Mouse (Mus musculus) limb, embryonic 12.5 days (tissue): ENCODE results near the gene Gm20458. TPM values are rescaled to one million over a fixed set of nuclear protein-coding genes. Genes with fewer than 3 reads are reported as not detected.

Experiments used
- ATAC-seq: fragments of 200-750 bp; cut with Nextera tagmentation; 2 replicates; pipeline ENCODE4 v1.8.0; 2017; ENCODE audit warnings: low read depth, moderate TSS enrichment; ENCODE audit not compliant: insufficient number of reproducible peaks, insufficient read depth, low FRiP score, low TSS enrichment
- H3K27ac ChIP-seq: fragments of 300-500 bp; sonication (generic); 2 replicates; pipeline ENCODE4 v1.5.1; 2016; ENCODE audit warnings: mild to moderate bottlenecking, moderate library complexity
- H3K27me3 ChIP-seq: fragments of 300-500 bp; sonication (generic); 2 replicates; pipeline ENCODE4 v1.6.1; 2016; ENCODE audit warnings: mild to moderate bottlenecking, moderate library complexity
- H3K36me3 ChIP-seq: fragments of 300-500 bp; sonication (generic); 2 replicates; pipeline ENCODE4 v1.6.1; 2016; ENCODE audit warnings: mild to moderate bottlenecking, moderate library complexity
- H3K4me1 ChIP-seq: fragments of 300-500 bp; sonication (generic); replicated peaks from 2 replicates; pipeline ENCODE4 v1.6.1; 2016
- H3K4me2 ChIP-seq: fragments of 300-500 bp; sonication (generic); 2 replicates; pipeline ENCODE4 v1.6.1; 2016; ENCODE audit warnings: mild to moderate bottlenecking, moderate library complexity
- H3K4me3 ChIP-seq: fragments of 300-500 bp; sonication (generic); replicated peaks from 2 replicates; pipeline ENCODE4 v1.5.1; 2016; ENCODE audit warnings: mild to moderate bottlenecking
- H3K9ac ChIP-seq: fragments of 300-500 bp; sonication (generic); replicated peaks from 2 replicates; pipeline ENCODE4 v1.6.1; 2016; ENCODE audit warnings: mild to moderate bottlenecking, moderate library complexity
- H3K9me3 ChIP-seq: fragments of 300-500 bp; sonication (generic); 2 replicates; pipeline ENCODE4 v1.6.1; 2016; ENCODE audit warnings: mild to moderate bottlenecking, moderate library complexity
- WGBS: fragments of 180-500 bp; shearing (Covaris S2); methylation state at CpG from one replicate; pipeline ENCODE4 v1.1.7; 2016; 5-methylcytosine and 5-hydroxymethylcytosine counted together
- polyA plus RNA-seq: library from polyadenylated mRNA; unstranded; fragments of >200 nt; fragmentation: Nextera tagmentation; extraction: Ambion mirVana; gene quantifications from 2 replicates; pipeline ENCODE4 v1.2.1, GENCODE M21; 2016

The Gm20458 gene
- polyA plus RNA-seq, 1 experiment from 2014 or later = 2.3 TPM

- Histone ChIP-seq H3K36me3 (no peaks in the 10 kb centered on the region), H3K27me3 (peaks cover 3% of the 10 kb centered on the region; the same call in 1 of the 2 replicates), H3K4me2 (no peak overlapping the region), H3K9ac (no peak overlapping the region), H3K9me3 (peaks cover 6% of the 10 kb centered on the region; the same call in 1 of the 2 replicates), H3K4me3 (no peak overlapping the region), H3K4me1 (peaks cover 29% of the 10 kb centered on the region), H3K27ac (peak overlapping the region; percentile 84)
- WGBS = 37% methylated on average over 11 of the region's 11 CpGs
- ATAC-seq = peak; percentile 38; the same call in 1 of the 2 replicates
Observed at GRCm38 (mm10) chr2:164518266-164519170, 57.8 kb downstream of the Gm20458 start.

DNA sequence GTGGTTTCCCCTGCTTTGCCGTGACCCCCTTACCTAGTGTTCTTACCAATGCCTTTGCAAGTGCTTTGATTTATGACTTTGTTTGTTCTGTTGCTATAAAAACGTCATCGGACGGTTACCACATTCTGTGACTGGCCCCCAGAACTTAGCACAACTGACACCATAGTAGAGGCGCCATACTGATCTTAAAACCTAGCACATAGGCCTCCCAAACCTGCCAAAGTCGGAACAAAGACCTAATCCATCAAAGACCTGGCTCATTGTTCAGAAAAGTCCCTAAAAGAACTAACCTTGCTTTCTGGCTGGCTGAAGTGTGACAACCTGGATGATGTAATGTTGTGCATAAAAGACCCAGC, 58.4 kb downstream of the Gm20458 start:
- 34% methylated on average over 6 of the region's 6 CpGs for whole genome bisulfite sequencing
- Histone ChIP-seq H3K4me1 (peaks cover 29% of the 10 kb centered on the region), H3K36me3 (no peaks in the 10 kb centered on the region), H3K27me3 (peaks cover 3% of the 10 kb centered on the region; the same call in 1 of the 2 replicates), H3K4me2 (no peak overlapping the region), H3K9ac (no peak overlapping the region), H3K9me3 (peaks cover 6% of the 10 kb centered on the region; the same call in 1 of the 2 replicates), H3K4me3 (no peak overlapping the region), H3K27ac (peak overlapping the region; percentile 84)
- no peak for ATAC-seq

DNA sequence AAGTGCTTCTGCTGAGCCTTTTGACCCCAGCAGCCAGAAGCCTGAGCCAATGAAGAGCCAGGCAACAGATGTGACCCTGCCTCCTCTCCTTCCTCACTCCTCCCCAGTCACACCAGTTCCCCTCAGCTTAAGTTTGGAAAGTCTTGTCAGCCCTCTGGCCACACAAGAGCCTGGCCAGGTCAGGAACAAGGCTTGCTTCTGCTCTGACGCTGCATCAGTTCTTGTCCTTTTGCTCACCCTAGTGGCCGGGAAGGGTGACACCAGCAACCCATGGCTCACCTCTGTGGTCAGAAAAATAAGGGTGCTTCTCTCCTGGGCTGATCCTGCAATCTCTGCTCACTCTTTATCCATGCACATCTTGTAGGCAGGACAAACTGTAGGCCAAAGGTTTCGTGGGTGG, 60.0 kb downstream of the Gm20458 start:
- H3K9me3 ChIP-seq = peaks cover 6% of the 10 kb centered on the region; the same call in 1 of the 2 replicates
- H3K36me3 ChIP-seq = no peaks in the 10 kb centered on the region
- H3K27me3 ChIP-seq = peaks cover 3% of the 10 kb centered on the region; the same call in 1 of the 2 replicates
- ATAC-seq = no peak
- peaks cover 29% of the 10 kb centered on the region for H3K4me1 ChIP-seq
- H3K27ac ChIP-seq = no peak overlapping the region
- H3K4me2 ChIP-seq = no peak overlapping the region
- H3K9ac ChIP-seq = no peak overlapping the region
- 14% methylated on average over 3 of the region's 3 CpGs for WGBS
- no peak overlapping the region for H3K4me3 ChIP-seq

DNA sequence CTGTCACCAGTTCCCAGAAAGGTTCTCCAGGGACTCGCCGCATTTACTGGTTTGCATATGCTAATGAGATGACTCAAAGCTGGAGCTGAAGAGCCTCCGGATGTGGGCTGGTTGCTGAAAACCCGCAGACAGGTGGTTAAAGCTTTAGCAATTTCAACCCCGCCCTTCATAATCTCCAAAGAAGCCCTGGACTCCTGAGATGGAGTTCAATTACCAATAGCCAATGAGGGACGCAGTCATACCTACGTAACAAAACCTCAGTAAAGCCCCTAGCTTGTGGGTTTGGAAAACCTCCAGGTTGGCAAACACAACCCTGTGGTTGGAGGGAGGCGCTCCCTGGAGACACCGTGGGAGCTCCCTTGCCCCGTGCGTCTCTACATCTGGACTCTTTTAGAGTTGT, 61.1 kb downstream of the Gm20458 start:
- no peaks in the 10 kb centered on the region for H3K36me3 ChIP-seq
- H3K27me3 ChIP-seq = peaks cover 3% of the 10 kb centered on the region; the same call in 1 of the 2 replicates
- WGBS = 16% methylated on average over 11 of the region's 11 CpGs
- H3K9me3 ChIP-seq = peaks cover 13% of the 10 kb centered on the region
- H3K4me2 ChIP-seq = peak overlapping the region; percentile 19
- ATAC-seq = no peak
- no peak overlapping the region for H3K27ac ChIP-seq
- H3K9ac ChIP-seq = no peak overlapping the region
- peaks cover 29% of the 10 kb centered on the region for H3K4me1 ChIP-seq
- no peak overlapping the region for H3K4me3 ChIP-seq

- Histone ChIP-seq H3K27me3 (peaks cover 3% of the 10 kb centered on the region; the same call in 1 of the 2 replicates), H3K4me3 (no peak overlapping the region), H3K4me2 (peak overlapping the region; percentile 19), H3K9me3 (peaks cover 15% of the 10 kb centered on the region), H3K27ac (no peak overlapping the region), H3K4me1 (peaks cover 29% of the 10 kb centered on the region), H3K9ac (no peak overlapping the region), H3K36me3 (no peaks in the 10 kb centered on the region)
- 23% methylated on average over 8 of the region's 8 CpGs for WGBS
- no peak for ATAC-seq
Observed at GRCm38 (mm10) chr2:164522280-164522679, 61.5 kb downstream of the Gm20458 start.

- Histone ChIP-seq H3K27ac (no peak overlapping the region), H3K9ac (no peak overlapping the region), H3K36me3 (no peaks in the 10 kb centered on the region), H3K4me3 (no peak overlapping the region), H3K27me3 (peaks cover 3% of the 10 kb centered on the region; the same call in 1 of the 2 replicates), H3K4me2 (no peak overlapping the region), H3K4me1 (peaks cover 26% of the 10 kb centered on the region), H3K9me3 (peaks cover 15% of the 10 kb centered on the region)
- 84% methylated on average over 10 of the region's 10 CpGs for WGBS
- no peak for ATAC-seq
Observed at GRCm38 (mm10) chr2:164523301-164523773, 62.6 kb downstream of the Gm20458 start.

GRCm38 (mm10) chr2:164528557-164528956, 67.8 kb downstream of the Gm20458 start:
- WGBS = 55% methylated on average over 5 of the region's 5 CpGs

GRCm38 (mm10) chr2:164531169-164531568, 70.4 kb downstream of the Gm20458 start:
- Histone ChIP-seq H3K9ac (no peak overlapping the region), H3K4me3 (no peak overlapping the region), H3K4me1 (no peaks in the 10 kb centered on the region), H3K27ac (no peak overlapping the region), H3K4me2 (no peak overlapping the region), H3K36me3 (no peaks in the 10 kb centered on the region), H3K27me3 (no peaks in the 10 kb centered on the region), H3K9me3 (peaks cover 9% of the 10 kb centered on the region)
- ATAC-seq = no peak; the same call in 1 of the 2 replicates
- WGBS = 5% methylated on average over 3 of the region's 3 CpGs

More at GRCm38 (mm10) chr2:164528557-164528956, 67.8 kb downstream of the Gm20458 start:
- Histone ChIP-seq H3K4me3 (no peak overlapping the region), H3K36me3 (no peaks in the 10 kb centered on the region), H3K27ac (no peak overlapping the region), H3K4me1 (no peaks in the 10 kb centered on the region), H3K9ac (no peak overlapping the region), H3K4me2 (no peak overlapping the region), H3K9me3 (peaks cover 9% of the 10 kb centered on the region), H3K27me3 (no peaks in the 10 kb centered on the region)
- ATAC-seq = no peak

DNA sequence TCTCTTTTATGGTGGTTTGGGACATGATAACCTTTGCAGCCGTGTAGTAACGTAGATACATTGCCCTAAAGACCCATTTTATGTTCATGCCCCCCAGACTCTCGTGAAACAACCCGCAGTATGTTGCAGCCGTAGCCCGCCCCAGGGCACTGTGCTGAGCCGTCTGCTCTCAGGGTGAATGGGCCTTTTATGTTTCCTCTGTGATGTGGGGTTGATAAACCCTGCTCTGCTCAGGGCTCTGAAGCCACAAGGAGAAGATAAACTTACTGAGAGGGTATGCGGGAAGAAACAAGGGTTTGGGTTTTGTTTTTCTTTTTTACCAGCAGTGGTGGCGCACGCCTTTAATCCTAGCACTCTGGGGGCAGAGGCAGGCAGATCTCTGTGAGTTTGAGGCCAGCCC, 73.5 kb downstream of the Gm20458 start:
- Histone ChIP-seq H3K4me3 (no peak overlapping the region), H3K27ac (no peak overlapping the region), H3K4me2 (no peak overlapping the region), H3K9me3 (no peaks in the 10 kb centered on the region), H3K4me1 (no peaks in the 10 kb centered on the region), H3K36me3 (no peaks in the 10 kb centered on the region), H3K9ac (no peak overlapping the region), H3K27me3 (no peaks in the 10 kb centered on the region)
- WGBS = 67% methylated on average over 10 of the region's 10 CpGs
- no peak for ATAC-seq

DNA sequence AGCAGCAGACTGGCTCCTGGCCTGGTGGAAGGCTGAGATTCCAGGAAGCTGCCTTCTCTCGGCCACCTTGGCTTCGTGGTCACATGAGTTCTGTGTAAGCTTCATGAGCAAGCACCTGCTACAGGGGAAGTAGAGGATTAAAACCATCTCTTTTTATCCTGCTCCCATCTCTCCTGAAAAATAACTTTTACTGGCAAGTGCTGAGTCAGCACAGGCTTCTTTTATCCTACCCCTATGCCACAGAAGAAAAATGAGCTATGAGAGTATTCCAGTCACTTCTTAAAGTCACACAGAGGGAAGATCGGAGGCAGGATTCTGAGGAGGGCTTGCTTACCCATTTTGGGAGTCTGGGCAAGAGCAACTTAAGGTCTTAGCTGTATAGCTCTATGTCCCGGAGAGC, 76.2 kb downstream of the Gm20458 start:
- H3K4me1 ChIP-seq = peaks cover 6% of the 10 kb centered on the region; the same call in 1 of the 2 replicates
- H3K36me3 ChIP-seq = no peaks in the 10 kb centered on the region
- no peak overlapping the region for H3K27ac ChIP-seq
- WGBS = 81% methylated on average over 4 of the region's 4 CpGs
- H3K4me3 ChIP-seq = no peak overlapping the region
- no peaks in the 10 kb centered on the region for H3K27me3 ChIP-seq
- ATAC-seq = no peak
- no peak overlapping the region for H3K9ac ChIP-seq
- no peaks in the 10 kb centered on the region for H3K9me3 ChIP-seq
- H3K4me2 ChIP-seq = no peak overlapping the region
